10 mouse cellular contexts compared by ENCODE assay signal in genomic region chr8:112045182-112045581, GRCm38 (mm10). TPM values are rescaled to one million over a fixed set of nuclear protein-coding genes. Genes with fewer than 3 reads are reported as not detected.
DNase-seq lines count a peak whose midpoint lies in the region; TF ChIP-seq lines count a peak whose summit lies in the region.
"Had no signal": no experiment of that assay in that cellular context is flagged by ENCODE, and none has a peak within 500 bp of the region (broad histone marks: within the 10 kb centered on the region; RNA-seq: fewer than 3 reads in every experiment).

No protein-coding gene starts in this region.

- no peak for DNase-seq in layer of hippocampus, adult 2 months (ENCODE audit: low spot score in 2 of 2)
- DNase-seq in layer of hippocampus, adult 9-11 months = no peak
- DNase-seq in A20 (ENCODE audit: low read depth, low spot score) = peak; percentile 26
- peak; percentile 35 for DNase-seq in induced T-regulatory cell, adult 2 months (ENCODE audit: low read depth)
- DNase-seq in gastrocnemius, postnatal 10 days = no peak
- no peak for DNase-seq in MN1 (ENCODE audit: low spot score)

- H3K27me3 ChIP-seq in E14TG2a.4 (ENCODE audit: insufficient read depth, low read length) = peaks cover 18% of the 10 kb centered on the region

- no peaks in the 10 kb centered on the region for H3K9me3 ChIP-seq in E14TG2a.4 (ENCODE audit: low read length)
- H3K9me3 ChIP-seq: embryonic facial prominence, embryonic 10.5 days; hindbrain, embryonic 10.5 days had no signal

- H3K27ac ChIP-seq in layer of hippocampus, adult 2 months = no peak overlapping the region
- H3K27ac ChIP-seq: embryonic facial prominence, embryonic 10.5 days; hindbrain, embryonic 10.5 days had no signal

- H3K4me1 ChIP-seq in E14TG2a.4 (replicated peaks; ENCODE audit: low read depth, low read length) = no peaks in the 10 kb centered on the region
- H3K4me1 ChIP-seq: embryonic facial prominence, embryonic 10.5 days; hindbrain, embryonic 10.5 days had no signal

- TF ChIP-seq CTCF in layer of hippocampus, adult 2 months (conservative IDR thresholded peaks at IDR 0.05) = peak; percentile 51
- peak; percentile 79 for TF ChIP-seq CTCF in E14TG2a.4 (conservative IDR thresholded peaks at IDR 0.05; ENCODE audit: low read length)

- no peak overlapping the region for H3K4me3 ChIP-seq in layer of hippocampus, adult 2 months
- no peak overlapping the region for H3K4me3 ChIP-seq in E14TG2a.4 (replicated peaks; ENCODE audit: low read length)
- H3K4me3 ChIP-seq: embryonic facial prominence, embryonic 10.5 days; hindbrain, embryonic 10.5 days had no signal

- no peaks in the 10 kb centered on the region for H3K36me3 ChIP-seq in E14TG2a.4 (ENCODE audit: insufficient read depth, low read length)
- H3K36me3 ChIP-seq: embryonic facial prominence, embryonic 10.5 days; hindbrain, embryonic 10.5 days had no signal

RNA-seq across cellular contexts. Expression of gene Gm6793, which starts 30.3 kb away (rescaled TPM):
- total RNA-seq in layer of hippocampus, adult 2 months (2021) = not detected
- total RNA-seq in gastrocnemius, postnatal 10 days (2021) = not detected
- total RNA-seq: gastrocnemius, postnatal 36 days had no signal

RNA-seq across cellular contexts. Expression of gene Terf2ip, which starts 34.0 kb away (rescaled TPM):
- 10 to 100 TPM; 42.8 to 45.2 TPM for total RNA-seq in layer of hippocampus, adult 2 months (2021)
- total RNA-seq in gastrocnemius, postnatal 10 days (2021) = 10 to 100 TPM; 11.3 to 13.5 TPM

RNA-seq across cellular contexts. Expression of gene Kars, which starts 34.1 kb away (rescaled TPM):
- total RNA-seq in layer of hippocampus, adult 2 months (2021) = 10 to 100 TPM; 76.7 to 78.4 TPM
- total RNA-seq in gastrocnemius, postnatal 10 days (2021) = 100 to 1,000 TPM; 114 to 119 TPM

RNA-seq across cellular contexts. Expression of gene Adat1, which starts 53.1 kb away (rescaled TPM):
- 1 to 10 TPM; 6.9 TPM for total RNA-seq in layer of hippocampus, adult 2 months (2021)
- total RNA-seq in gastrocnemius, postnatal 10 days (2021) = 1 to 10 TPM; 1.4 to 2.1 TPM

Comparison
In these comparisons a context has a peak if more than half of its experiments do, and no peak if none do; other contexts are left out.
1. DNase-seq: peak in A20 (single experiment) and induced T-regulatory cell, adult 2 months (single experiment); none in layer of hippocampus, adult 2 months (0 of 2), layer of hippocampus, adult 9-11 months (single experiment), gastrocnemius, postnatal 10 days (single experiment) and MN1 (single experiment).